Mouse (Mus musculus): Measurements from ENCODE around the gene Rassf1.

The Rassf1 gene

GRCm38 (mm10) chr9:107541005-107541404 lies 10.3 kb upstream of the Rassf1 start:
- DNase-seq: no peak

GRCm38 (mm10) chr9:107541474-107542351 lies 9.6 kb upstream of the Rassf1 start, which contains the start of the genes Cyb561d2 and Nprl2:
Gene Cyb561d2, minus strand, starts transcription at chr9:107542193.
Gene Nprl2, plus strand, starts transcription at chr9:107542226.
- DNase-seq: peak; percentile 90 to 92

- DNase-seq: no peak
Observed at GRCm38 (mm10) chr9:107542352-107542686, 9.0 kb upstream of the Rassf1 start.

- no peak for DNase-seq
Observed at GRCm38 (mm10) chr9:107542721-107543120, 8.6 kb upstream of the Rassf1 start.

- no peak for DNase-seq
Observed at GRCm38 (mm10) chr9:107543299-107543698, 8.1 kb upstream of the Rassf1 start.

GRCm38 (mm10) chr9:107544196-107544700 lies 7.1 kb upstream of the Rassf1 start:
- DNase-seq: no peak

GRCm38 (mm10) chr9:107544729-107545128 lies 6.6 kb upstream of the Rassf1 start:
- no peak for DNase-seq

- DNase-seq: no peak
Observed at GRCm38 (mm10) chr9:107545199-107545598, 6.2 kb upstream of the Rassf1 start.

GRCm38 (mm10) chr9:107545602-107546001 lies 5.8 kb upstream of the Rassf1 start:
- peak; percentile 79 to 87 for DNase-seq

- DNase-seq: peak in 1 of 2 experiments; percentile 42
Observed at GRCm38 (mm10) chr9:107547026-107547425, 4.3 kb upstream of the Rassf1 start, which contains the start of gene Zmynd10. Gene Zmynd10, plus strand, starts transcription at chr9:107547298.

- DNase-seq: no peak
Observed at GRCm38 (mm10) chr9:107547957-107548356, 3.4 kb upstream of the Rassf1 start.

- no peak for DNase-seq
Observed at GRCm38 (mm10) chr9:107548820-107549219, 2.5 kb upstream of the Rassf1 start.

GRCm38 (mm10) chr9:107549297-107550074 lies 1.9 kb upstream of the Rassf1 start:
- no peak for DNase-seq

- DNase-seq: no peak
Observed at GRCm38 (mm10) chr9:107550491-107551116, 751 bp upstream of the Rassf1 start.

- no peak for DNase-seq
Observed at GRCm38 (mm10) chr9:107551890-107552355, 568 bp downstream of the Rassf1 start.

GRCm38 (mm10) chr9:107552690-107553393 lies 1.5 kb downstream of the Rassf1 start:
- no peak for DNase-seq

GRCm38 (mm10) chr9:107553541-107554318 lies 2.4 kb downstream of the Rassf1 start:
- DNase-seq: peak; percentile 51 to 58

GRCm38 (mm10) chr9:107554319-107554825 lies 3.0 kb downstream of the Rassf1 start:
- peak; percentile 92 to 95 for DNase-seq

GRCm38 (mm10) chr9:107555031-107555457 lies 3.7 kb downstream of the Rassf1 start:
- no peak for DNase-seq

GRCm38 (mm10) chr9:107555701-107556100 lies 4.3 kb downstream of the Rassf1 start:
- DNase-seq: no peak

GRCm38 (mm10) chr9:107556346-107556745 lies 5.0 kb downstream of the Rassf1 start:
- no peak for DNase-seq
